Mouse (Mus musculus): ENCODE measurements around the gene Jmjd4.

Jmjd4 gene

GRCm38 (mm10) chr11:59460459-59460858 lies 10.6 kb downstream of the Jmjd4 start:
- DNase-seq (ENCODE audit: extremely low read depth, insufficient read length, low spot score): no peak

DNA sequence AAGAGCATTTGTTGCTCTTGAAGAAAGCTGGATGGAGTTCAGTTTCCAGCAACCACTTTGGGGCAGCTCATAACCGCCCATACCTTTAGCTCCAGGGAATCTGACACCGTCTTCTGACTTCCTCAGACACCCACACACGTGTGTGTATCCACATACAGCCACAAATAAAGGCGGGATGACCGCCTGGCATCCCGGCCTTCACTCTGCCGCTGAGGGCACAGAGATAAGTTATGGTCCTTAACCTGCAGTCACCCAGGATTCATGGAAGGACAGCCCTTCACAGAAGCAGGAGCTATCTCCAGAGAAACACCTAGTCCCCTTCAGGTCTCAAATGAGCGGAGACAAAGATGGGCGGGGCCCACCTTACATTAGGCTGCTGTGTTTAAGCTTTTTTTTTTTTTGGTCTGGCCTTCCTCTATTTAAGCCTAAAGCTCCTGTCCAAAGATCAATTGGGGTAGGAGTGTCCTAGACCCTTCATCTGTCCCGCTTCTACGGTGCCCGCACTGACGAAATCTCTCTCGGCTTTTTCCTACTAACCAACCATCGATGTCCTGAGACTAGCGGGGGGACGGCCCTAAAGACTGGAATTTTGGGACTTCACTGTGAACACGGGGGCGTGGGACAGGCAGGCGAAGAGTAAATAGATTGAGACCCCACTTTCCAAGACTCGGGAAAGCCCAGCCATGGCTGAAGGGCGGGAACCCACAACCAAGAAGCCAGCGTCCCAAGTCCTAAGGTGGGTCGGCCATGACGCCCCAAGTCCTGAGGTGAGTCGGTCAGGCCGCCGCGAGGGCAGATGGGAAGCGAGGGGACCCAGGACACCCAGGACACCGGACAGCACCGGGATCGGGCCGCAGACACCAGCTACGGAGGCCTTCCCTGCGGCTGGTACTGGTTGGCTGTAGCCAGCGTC lies 21.8 kb downstream of the Jmjd4 start:
- DNase-seq (ENCODE audit: extremely low read depth, insufficient read length, low spot score): no peak

- peak; percentile 88 for DNase-seq (ENCODE audit: extremely low read depth, insufficient read length, low spot score)
These were observed 22.5 kb downstream of the Jmjd4 start, which contains the start of gene Zfp867 for GRCm38 (mm10) chr11:59472326-59472677. TSS of gene Zfp867 (minus strand) at chr11:59472474.

GRCm38 (mm10) chr11:59477240-59477639 lies 27.4 kb downstream of the Jmjd4 start:
- no peak for DNase-seq (ENCODE audit: extremely low read depth, insufficient read length, low spot score)

- no peak for DNase-seq (ENCODE audit: extremely low read depth, insufficient read length, low spot score)
These were observed 33.4 kb downstream of the Jmjd4 start for GRCm38 (mm10) chr11:59483212-59483611.

DNA sequence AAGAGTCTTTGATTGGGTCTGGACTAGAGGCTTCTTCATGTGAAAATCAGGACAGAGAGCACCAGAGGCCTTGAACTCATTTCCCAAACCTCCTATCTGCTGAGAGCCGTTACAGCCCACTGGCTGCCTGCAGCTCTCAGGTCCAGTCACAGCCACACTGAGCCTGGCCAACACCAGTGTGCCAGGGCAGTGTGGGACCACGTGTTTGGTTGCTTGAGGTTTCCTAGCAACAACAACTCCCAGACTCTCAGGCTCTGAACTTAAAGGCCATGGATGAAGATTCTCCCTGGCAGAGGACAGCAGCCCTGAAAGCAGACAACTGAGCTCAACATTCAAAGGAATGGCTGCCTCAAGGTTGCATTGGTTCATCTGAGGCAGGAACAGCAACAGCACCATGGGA lies 35.8 kb downstream of the Jmjd4 start:
- no peak for DNase-seq (ENCODE audit: extremely low read depth, insufficient read length, low spot score)

DNA sequence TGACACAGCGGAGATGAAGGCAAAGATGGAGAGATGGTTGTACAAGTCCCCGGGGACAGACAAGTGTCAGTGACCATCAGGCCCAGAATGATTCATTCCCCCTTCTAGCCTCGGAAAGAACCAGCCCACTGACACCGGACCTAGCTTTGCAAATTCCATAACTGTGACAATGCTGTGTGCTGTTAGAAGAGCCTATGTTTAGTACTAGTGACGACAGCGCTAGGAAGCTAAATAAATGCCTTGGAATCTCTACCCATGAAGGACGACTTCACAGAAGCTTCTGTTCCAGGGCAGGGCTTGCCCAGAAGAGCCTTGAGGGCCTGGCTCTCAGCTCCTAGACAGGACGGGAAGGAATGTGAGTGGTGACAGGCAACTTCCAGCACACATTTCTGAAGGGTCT lies 36.4 kb downstream of the Jmjd4 start:
- DNase-seq (ENCODE audit: extremely low read depth, insufficient read length, low spot score): no peak

DNA sequence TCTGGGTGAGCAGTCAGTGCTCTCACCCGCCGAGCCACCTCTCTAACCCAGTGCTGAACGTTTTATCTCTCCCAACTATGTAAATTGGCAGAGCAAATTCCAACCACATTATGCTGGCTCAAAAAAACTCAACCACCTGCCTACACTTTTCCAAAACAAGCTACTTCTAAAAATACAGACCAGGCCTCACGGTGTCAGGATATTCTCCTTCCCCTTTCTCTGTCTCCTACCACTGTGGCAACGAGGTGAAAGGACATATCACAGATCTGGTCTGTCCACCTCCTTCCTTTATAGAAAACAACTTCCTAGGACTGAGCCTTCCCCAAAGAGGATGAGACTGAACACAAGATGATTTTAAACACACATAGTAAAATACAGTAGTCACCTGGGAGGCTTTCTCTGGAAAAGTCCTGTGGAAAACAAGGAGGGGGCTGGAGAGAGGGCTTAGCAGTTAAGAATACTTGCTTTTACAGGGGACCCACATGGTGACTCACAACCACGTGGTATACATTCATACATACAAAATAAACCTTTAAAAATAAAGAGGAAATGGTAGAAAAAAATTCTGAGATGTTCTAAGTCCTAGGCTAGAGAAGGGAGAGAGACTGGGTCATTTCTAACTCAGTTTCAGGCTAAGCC lies 46.9 kb downstream of the Jmjd4 start:
- no peak for DNase-seq (ENCODE audit: extremely low read depth, insufficient read length, low spot score)

GRCm38 (mm10) chr11:59497747-59498146 lies 47.9 kb downstream of the Jmjd4 start:
- no peak for DNase-seq (ENCODE audit: extremely low read depth, insufficient read length, low spot score)

DNA sequence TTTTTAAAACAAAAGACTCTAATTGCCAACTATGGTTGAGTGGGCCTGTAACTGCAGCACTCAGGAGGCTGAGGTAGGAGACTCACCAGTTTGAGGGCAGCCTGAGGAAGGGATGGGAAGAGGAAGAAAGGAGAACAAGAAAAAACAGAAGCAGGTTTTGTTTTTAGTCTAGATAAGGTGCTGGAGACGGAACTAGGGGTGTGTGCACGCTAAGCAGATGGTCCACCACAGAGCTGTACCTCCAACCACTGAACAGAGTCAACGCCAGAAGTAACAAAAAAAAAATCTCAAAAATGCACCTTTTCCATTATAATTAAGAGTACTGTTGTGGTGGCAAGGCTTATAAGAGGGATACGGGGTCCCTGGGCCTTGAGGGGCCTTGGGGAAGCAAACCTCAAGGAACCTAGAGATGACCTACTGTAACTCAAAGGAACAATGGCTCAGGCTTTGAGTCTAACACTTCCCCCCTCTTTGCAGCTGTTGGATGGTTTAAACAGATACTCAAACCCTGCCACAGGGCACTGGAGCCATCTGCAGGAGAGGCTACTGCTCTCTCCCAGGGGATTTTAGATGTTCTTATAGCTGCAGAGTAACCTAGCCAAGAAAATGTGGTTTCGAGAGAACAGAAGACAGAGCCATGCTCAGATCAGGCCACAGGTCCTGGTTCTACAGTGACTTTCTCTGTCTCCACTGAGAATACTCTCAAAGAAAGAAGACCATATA lies 52.3 kb downstream of the Jmjd4 start:
- no peak for DNase-seq (ENCODE audit: extremely low read depth, insufficient read length, low spot score)

- DNase-seq (ENCODE audit: extremely low read depth, insufficient read length, low spot score): peak; percentile 77
These were observed 55.5 kb downstream of the Jmjd4 start for GRCm38 (mm10) chr11:59505351-59505838.

DNA sequence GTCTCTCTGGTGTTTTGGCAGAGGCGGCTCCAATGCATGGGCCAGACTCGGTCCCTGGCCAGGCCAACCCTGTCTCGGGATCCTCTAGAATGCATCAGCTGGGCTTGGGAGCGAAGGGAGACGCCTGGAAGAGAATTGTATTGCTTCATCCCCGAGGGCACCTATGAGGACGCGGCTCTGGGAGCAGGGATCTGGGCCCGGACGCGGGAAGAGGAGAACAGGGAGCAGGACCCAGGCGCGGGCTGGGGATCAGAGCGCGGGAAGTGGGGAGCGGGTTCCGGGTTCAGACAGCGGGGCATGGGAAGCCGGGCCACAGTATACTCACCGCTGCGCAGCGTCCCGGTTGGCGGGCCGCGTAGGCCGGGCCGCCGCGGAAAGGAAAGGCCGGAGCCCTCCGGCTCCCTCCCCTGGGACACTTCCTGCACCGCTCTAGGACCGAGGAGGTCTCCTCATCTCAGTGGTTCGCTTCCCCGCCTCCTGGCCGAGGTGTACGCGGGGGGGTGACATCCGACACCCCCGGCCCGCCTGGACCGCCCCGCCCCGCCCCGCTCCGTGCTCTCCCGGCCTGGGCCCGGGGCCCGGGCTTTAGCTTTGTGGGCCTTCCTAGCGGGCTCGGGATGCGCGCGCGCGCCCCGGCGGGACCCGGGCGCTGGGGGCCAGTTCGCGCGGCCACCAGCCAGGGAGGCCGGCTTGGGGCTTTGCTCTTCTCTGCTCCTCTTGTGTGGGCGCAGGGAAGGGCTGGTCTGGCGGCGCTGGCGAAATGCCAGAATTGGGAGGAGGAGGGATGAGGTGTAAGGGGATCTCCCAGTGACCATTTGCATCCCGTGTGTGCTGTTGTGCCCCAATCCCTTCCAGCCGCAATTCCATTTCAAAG lies 56.2 kb downstream of the Jmjd4 start:
- DNase-seq (ENCODE audit: extremely low read depth, insufficient read length, low spot score): peak; percentile 90

DNA sequence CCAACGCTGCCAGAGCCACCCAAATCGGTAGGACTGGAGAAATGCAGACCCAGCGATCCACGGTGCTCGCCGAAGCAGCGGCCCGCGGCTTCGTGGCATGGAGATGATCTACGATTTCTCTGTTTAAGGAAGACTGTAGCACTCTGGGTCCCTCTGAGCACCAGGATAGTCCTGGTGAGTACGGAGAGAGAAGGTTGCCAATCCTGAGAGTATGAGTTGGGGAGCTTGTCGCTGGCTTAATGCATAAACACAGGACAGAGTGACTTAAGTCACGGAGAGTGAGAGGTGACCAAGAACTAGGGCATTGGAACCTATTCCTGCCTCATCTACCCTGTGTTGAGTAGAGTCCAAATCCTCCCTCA lies 56.8 kb downstream of the Jmjd4 start:
- DNase-seq (ENCODE audit: extremely low read depth, insufficient read length, low spot score): no peak
